In genomic region chr11:103223951-103224456, GRCm38 (mm10) we compare ENCODE assay signal across 12 mouse cellular contexts. TPM values are rescaled to one million over a fixed set of nuclear protein-coding genes. Genes with fewer than 3 reads are reported as not detected.
DNase-seq lines count a peak whose midpoint lies in the region; ATAC-seq and TF ChIP-seq lines count a peak whose summit lies in the region.
"Had no signal": no experiment of that assay in that cellular context is flagged by ENCODE, and none has a peak within 500 bp of the region (broad histone marks: within the 10 kb centered on the region; RNA-seq: fewer than 3 reads in every experiment).

No protein-coding gene starts in this region.

- no peak overlapping the region for H3K4me3 ChIP-seq in layer of hippocampus, adult 2 months
- no peak overlapping the region for H3K4me3 ChIP-seq in embryonic facial prominence, embryonic 11.5 days (ENCODE audit: low read depth, low read length)
- H3K4me3 ChIP-seq in macrophage (ENCODE audit: inconsistent target) = no peak overlapping the region
- H3K4me3 ChIP-seq: embryonic facial prominence, embryonic 15.5 days had no signal

- H3K79me2 ChIP-seq in macrophage (ENCODE audit: inconsistent target) = no peaks in the 10 kb centered on the region

- no peak for TF ChIP-seq CTCF in layer of hippocampus, adult 2 months (conservative IDR thresholded peaks at IDR 0.05)

- peaks cover 3% of the 10 kb centered on the region for H3K36me3 ChIP-seq in embryonic facial prominence, embryonic 11.5 days (replicated peaks; ENCODE audit: control insufficient read depth, insufficient read depth, low read depth, low read length)
- H3K36me3 ChIP-seq in macrophage (ENCODE audit: inconsistent target) = peaks cover 69% of the 10 kb centered on the region

- H3K9ac ChIP-seq in embryonic facial prominence, embryonic 11.5 days (replicated peaks; ENCODE audit: low read length) = no peak overlapping the region; the same call in 1 of the 2 replicates
- H3K9ac ChIP-seq: embryonic facial prominence, embryonic 15.5 days had no signal

- ATAC-seq in embryonic facial prominence, embryonic 11.5 days (replicated peaks; ENCODE audit: insufficient number of reproducible peaks, low FRiP score, low TSS enrichment, low read depth) = no peak

- no peaks in the 10 kb centered on the region for H3K9me3 ChIP-seq in embryonic facial prominence, embryonic 11.5 days (replicated peaks; ENCODE audit: control insufficient read depth, low read length)
- H3K9me3 ChIP-seq: embryonic facial prominence, embryonic 15.5 days; G1E had no signal

- WGBS in embryonic facial prominence, embryonic 11.5 days = 55% methylated on average over 18 of the region's 18 CpGs
- whole genome bisulfite sequencing in macrophage (ENCODE audit: missing documents) = 87% methylated on average over 11 of the region's 18 CpGs

- no peaks in the 10 kb centered on the region; the same call in 1 of the 2 replicates for H3K4me1 ChIP-seq in embryonic facial prominence, embryonic 11.5 days (ENCODE audit: control insufficient read depth, insufficient read depth, low read length)

- no peaks in the 10 kb centered on the region for H3K27me3 ChIP-seq in embryonic facial prominence, embryonic 11.5 days (ENCODE audit: control insufficient read depth, insufficient read depth, low read length)
- H3K27me3 ChIP-seq: embryonic facial prominence, embryonic 15.5 days had no signal

- H3K27ac ChIP-seq in layer of hippocampus, adult 2 months = peak overlapping the region; percentile 63
- H3K27ac ChIP-seq in embryonic facial prominence, embryonic 11.5 days (replicated peaks; ENCODE audit: low read depth, low read length) = 0 out of 2 replicates have a peak overlapping the region, but pooled peaks have one; percentile 13
- H3K27ac ChIP-seq in macrophage = peak overlapping the region; percentile 91
- H3K27ac ChIP-seq: embryonic facial prominence, embryonic 15.5 days had no signal

- DNase-seq in layer of hippocampus, adult 2 months (ENCODE audit: low spot score in 2 of 2) = no peak
- DNase-seq in layer of hippocampus, postnatal 36 days = no peak
- DNase-seq in embryonic facial prominence, embryonic 11.5 days (ENCODE audit: low spot score) = no peak
- peak; percentile 61 to 73 for DNase-seq in heart, adult 9 months (ENCODE audit: low spot score in 2 of 2)
- no peak for DNase-seq in urinary bladder, postnatal 10 days (ENCODE audit: low spot score)
- DNase-seq in cerebellum, adult 18-20 months = no peak
- no peak for DNase-seq in layer of hippocampus, adult 8-10 months (ENCODE audit: low spot score in 2 of 2)
- DNase-seq: left cerebral cortex, postnatal 4 days; lung, postnatal 36 days had no signal

- no peak overlapping the region for H3K4me2 ChIP-seq in embryonic facial prominence, embryonic 11.5 days (ENCODE audit: low read depth, low read length)
- H3K4me2 ChIP-seq: embryonic facial prominence, embryonic 15.5 days had no signal

RNA-seq across cellular contexts. Expression of gene Spata32, which starts 5.8 kb away (rescaled TPM):
- total RNA-seq in layer of hippocampus, adult 2 months (2021) = 1 to 10 TPM; 1.2 to 1.3 TPM
- total RNA-seq in layer of hippocampus, postnatal 36 days (2021) = 1 to 10 TPM in 1 of 2 experiments, under 1 TPM in 1; 0.72 to 1.6 TPM
- polyA plus RNA-seq in embryonic facial prominence, embryonic 11.5 days (2014; fragmentation: Nextera tagmentation; extraction: Ambion mirVana) = not detected in 2 replicates
- not detected for total RNA-seq in macrophage (2018; cell fraction: chromatin; rRNA removed)
- not detected for total RNA-seq in macrophage (2018; cell fraction: cytosol; rRNA removed)
- total RNA-seq in macrophage (2018; cell fraction: nucleus; rRNA removed) = not detected
- not detected in 3 replicates for polyA plus RNA-seq in macrophage (2018)
- total RNA-seq in layer of hippocampus, adult 8-10 months (2022) = 1 to 10 TPM; 1.4 to 3.0 (median 2.1) TPM
- polyA plus RNA-seq: embryonic facial prominence, embryonic 15.5 days; G1E had no signal

RNA-seq across cellular contexts. Expression of gene 1700023F06Rik, which starts 15.6 kb away (rescaled TPM):
- 1 to 10 TPM; 1.5 to 2.0 TPM for total RNA-seq in layer of hippocampus, adult 2 months (2021)
- 1 to 10 TPM; 1.5 to 2.3 TPM for total RNA-seq in layer of hippocampus, postnatal 36 days (2021)
- 0.25 TPM in 2 replicates for polyA plus RNA-seq in embryonic facial prominence, embryonic 11.5 days (2014; fragmentation: Nextera tagmentation; extraction: Ambion mirVana)
- total RNA-seq in macrophage (2018; cell fraction: chromatin; rRNA removed) = not detected
- total RNA-seq in macrophage (2018; cell fraction: cytosol; rRNA removed) = not detected
- not detected for total RNA-seq in macrophage (2018; cell fraction: nucleus; rRNA removed)
- polyA plus RNA-seq in macrophage (2018) = not detected in 3 replicates
- total RNA-seq in layer of hippocampus, adult 8-10 months (2022) = 1 to 10 TPM; 1.4 to 3.1 (median 2.2) TPM
- total RNA-seq: G1E had no signal
- polyA plus RNA-seq: G1E had no signal

RNA-seq across cellular contexts. Expression of gene Map3k14, which starts 43.3 kb away (rescaled TPM):
- 1 to 10 TPM; 3.3 TPM for total RNA-seq in layer of hippocampus, adult 2 months (2021)
- total RNA-seq in layer of hippocampus, postnatal 36 days (2021) = 1 to 10 TPM; 3.2 to 4.3 TPM
- polyA plus RNA-seq in embryonic facial prominence, embryonic 11.5 days (2014; fragmentation: Nextera tagmentation; extraction: Ambion mirVana) = 1.9 and 2.9 TPM in 2 replicates
- total RNA-seq in macrophage (2018; cell fraction: chromatin; rRNA removed) = 100 to 1,000 TPM in 5 of 26 experiments, 10 to 100 TPM in 21; 16.7 to 137 (median 78.1) TPM
- total RNA-seq in macrophage (2018; cell fraction: cytosol; rRNA removed) = 10 to 100 TPM in 23 of 26 experiments, 1 to 10 TPM in 3; 7.8 to 23.6 (median 14.8) TPM
- total RNA-seq in macrophage (2018; cell fraction: nucleus; rRNA removed) = 10 to 100 TPM in 25 of 26 experiments, 1 to 10 TPM in 1; 9.3 to 75.6 (median 42.6) TPM
- polyA plus RNA-seq in macrophage (2018) = 9.0 to 14.1 TPM (median 9.9 TPM) in 3 replicates
- total RNA-seq in layer of hippocampus, adult 8-10 months (2022) = 1 to 10 TPM; 4.6 to 5.5 (median 4.8) TPM

RNA-seq across cellular contexts. Expression of gene Fmnl1, which starts 53.1 kb away (rescaled TPM):
- total RNA-seq in layer of hippocampus, adult 2 months (2021) = 100 to 1,000 TPM; 142 to 156 TPM
- total RNA-seq in layer of hippocampus, postnatal 36 days (2021) = 100 to 1,000 TPM; 136 to 154 TPM
- 0.70 and 0.72 TPM in 2 replicates for polyA plus RNA-seq in embryonic facial prominence, embryonic 11.5 days (2014; fragmentation: Nextera tagmentation; extraction: Ambion mirVana)
- total RNA-seq in macrophage (2018; cell fraction: chromatin; rRNA removed) = 100 to 1,000 TPM in 1 of 26 experiments, 10 to 100 TPM in 24, 1 to 10 TPM in 1; 9.8 to 105 (median 44.4) TPM
- 10 to 100 TPM; 21.5 to 40.9 (median 34.6) TPM for total RNA-seq in macrophage (2018; cell fraction: cytosol; rRNA removed)
- 10 to 100 TPM; 15.9 to 81.3 (median 30.8) TPM for total RNA-seq in macrophage (2018; cell fraction: nucleus; rRNA removed)
- polyA plus RNA-seq in macrophage (2018) = 29.0 to 47.4 TPM (median 29.5 TPM) in 3 replicates
- 100 to 1,000 TPM; 121 to 133 (median 125) TPM for total RNA-seq in layer of hippocampus, adult 8-10 months (2022)
- total RNA-seq: G1E had no signal

Comparison
In these comparisons a context has a peak if more than half of its experiments do, and no peak if none do; other contexts are left out.
1. DNase-seq: peak in heart, adult 9 months (2 of 2); none in layer of hippocampus, adult 2 months (0 of 2), layer of hippocampus, postnatal 36 days (0 of 2), embryonic facial prominence, embryonic 11.5 days (single experiment), urinary bladder, postnatal 10 days (single experiment), cerebellum, adult 18-20 months (0 of 2) and layer of hippocampus, adult 8-10 months (0 of 2).
2. H3K27ac ChIP-seq: peak in every context shown above with its lines; median percentile 91 in macrophage; 63 in layer of hippocampus, adult 2 months; 13 in embryonic facial prominence, embryonic 11.5 days.